Mouse (Mus musculus) gastrocnemius, postnatal 25 days (tissue): ENCODE results near the gene Gm1673. TPM values are rescaled to one million over a fixed set of nuclear protein-coding genes. Genes with fewer than 3 reads are reported as not detected.
A peak's percentile ranks its signal among the peaks of the same experiment; 100 is the strongest.
"Not testable (repeated sequence)": the region's sequence is repeated elsewhere in the genome, so short reads cannot be mapped to it uniquely, and the experiment has no call there.

Experiments used
- DNase-seq: peaks from one replicate; pipeline ENCODE4 v3.0.0; 2022
- long read RNA-seq, 2 experiments: library from polyadenylated mRNA; stranded (forward); transcript quantifications; one replicate each; pipeline ENCODE4 v2.0.0; 2021
- total RNA-seq, 2 experiments: library from RNA; stranded (reverse); gene quantifications; 1 replicate in 1 of 2; 2 replicates in 1 of 2; pipeline ENCODE4 v1.2.3; 2021

Gene Gm1673
- total RNA-seq: not detected
- long read RNA-seq, experiment 1: 0 reads
- long read RNA-seq, experiment 2: 0 reads

GRCm38 (mm10) chr5:33983309-33984121 lies at the start of gene Gm1673:
Gene Gm1673 (plus strand): TSS chr5:33983433.
- DNase-seq: peak; percentile 54

DNA sequence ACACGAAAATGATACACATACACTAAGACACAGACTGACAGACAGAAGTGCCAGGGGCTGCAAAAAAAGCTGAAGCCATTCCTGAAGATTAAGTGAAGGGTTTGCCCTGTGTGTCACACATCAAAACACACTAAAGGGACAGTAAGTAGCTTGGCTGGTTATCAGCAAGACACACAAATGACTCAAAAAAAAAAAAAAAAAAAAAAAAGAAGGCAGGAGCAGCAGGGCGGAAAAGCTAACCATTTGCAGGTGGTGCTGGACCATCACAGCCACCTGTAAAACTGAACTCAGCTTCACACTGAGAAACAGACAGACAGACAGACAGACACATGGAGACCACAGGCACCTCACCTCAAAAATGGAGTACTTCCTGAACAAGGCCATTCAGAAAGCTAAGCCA lies 49.2 kb upstream of the Gm1673 start:
- DNase-seq: no peak

GRCm38 (mm10) chr5:33934877-33935276 lies 48.4 kb upstream of the Gm1673 start:
- no peak for DNase-seq

GRCm38 (mm10) chr5:33935700-33936111 lies 47.5 kb upstream of the Gm1673 start:
- DNase-seq: no peak

DNA sequence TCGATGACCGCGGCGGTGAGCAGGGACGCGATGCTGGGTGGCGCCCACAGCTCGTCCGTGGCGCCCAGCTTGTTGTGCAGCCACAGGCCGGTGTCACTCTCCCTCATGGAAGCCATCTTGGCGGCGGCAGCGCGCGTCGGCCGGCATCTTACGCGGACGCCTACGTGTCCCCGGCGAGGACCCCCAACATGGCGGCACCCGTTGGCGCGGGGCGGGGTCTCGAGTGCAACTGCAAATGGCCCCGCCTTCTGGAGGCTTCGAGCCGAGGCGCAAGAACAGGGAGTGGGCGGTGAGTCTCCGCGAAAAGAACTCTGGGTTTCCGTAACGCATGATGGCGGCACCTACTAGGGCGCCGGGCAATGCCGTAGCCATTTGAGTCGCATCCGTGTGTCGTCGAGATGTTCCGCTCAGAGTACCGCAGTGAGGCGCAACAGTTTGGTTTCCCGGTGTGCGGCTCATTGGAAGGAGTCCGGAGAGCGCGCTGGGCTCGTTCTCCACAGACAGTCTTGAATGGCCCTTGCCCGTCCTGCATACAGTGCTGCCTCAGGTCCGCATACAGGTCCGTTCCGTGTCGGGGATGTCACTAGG lies 47.0 kb upstream of the Gm1673 start, which contains the start of gene Nelfa:
Gene Nelfa, minus strand, starts transcription at position 294 of the 588 bp plus-strand sequence.
- peak; percentile 99 for DNase-seq

GRCm38 (mm10) chr5:33937230-33937629 lies 46.0 kb upstream of the Gm1673 start:
- no peak for DNase-seq

GRCm38 (mm10) chr5:33938448-33938847 lies 44.8 kb upstream of the Gm1673 start:
- peak; percentile 29 for DNase-seq

DNA sequence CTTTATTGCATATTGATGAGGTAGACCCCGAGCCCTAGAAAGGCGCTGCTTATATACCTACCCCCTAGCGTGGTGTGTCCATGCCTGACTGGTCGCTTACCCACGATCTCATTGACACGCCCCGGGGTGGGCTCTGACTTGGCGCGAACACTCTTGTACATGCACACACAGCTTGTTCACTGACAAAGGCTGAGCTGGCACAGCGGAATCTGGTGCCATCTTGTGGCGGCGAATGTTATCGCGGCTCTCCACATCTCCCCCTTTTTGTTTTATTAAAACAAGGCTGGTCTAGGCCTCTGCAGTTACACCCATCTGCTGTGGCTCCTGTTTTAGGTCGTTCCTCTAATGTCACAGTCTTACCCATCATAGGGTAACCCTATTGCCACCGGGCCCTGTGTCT lies 36.2 kb upstream of the Gm1673 start:
- not testable (repeated sequence) for DNase-seq

GRCm38 (mm10) chr5:33948314-33948713 lies 34.9 kb upstream of the Gm1673 start:
- no peak for DNase-seq

- no peak for DNase-seq
These were observed 29.6 kb upstream of the Gm1673 start for GRCm38 (mm10) chr5:33953471-33954185.

- DNase-seq: peak; percentile 51
These were observed 28.9 kb upstream of the Gm1673 start for GRCm38 (mm10) chr5:33954354-33954753.

GRCm38 (mm10) chr5:33955868-33956267 lies 27.4 kb upstream of the Gm1673 start:
- DNase-seq: no peak

DNA sequence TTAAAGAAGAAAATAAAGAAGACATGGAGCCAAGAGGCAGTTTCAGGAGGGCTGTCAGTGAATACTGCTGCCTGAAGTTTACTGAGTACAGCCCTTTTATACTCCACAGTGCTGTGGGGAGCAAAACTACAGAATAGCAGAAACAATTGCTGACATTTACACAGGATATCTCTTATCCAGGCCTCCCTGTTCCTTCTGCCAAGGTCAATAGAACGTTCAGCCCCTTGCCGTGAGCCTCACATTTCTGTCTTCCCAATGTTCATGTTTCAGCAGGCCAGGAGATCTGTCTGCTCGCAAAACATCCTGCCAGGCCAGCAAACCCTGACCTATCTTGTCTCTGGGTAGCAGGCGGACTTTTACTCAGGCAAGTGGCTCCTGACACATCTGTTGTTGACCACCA lies 23.9 kb upstream of the Gm1673 start:
- DNase-seq: no peak

- DNase-seq: no peak
These were observed 8.5 kb upstream of the Gm1673 start for GRCm38 (mm10) chr5:33974736-33975135.

GRCm38 (mm10) chr5:33976267-33976666 lies 7.0 kb upstream of the Gm1673 start:
- DNase-seq: no peak

DNA sequence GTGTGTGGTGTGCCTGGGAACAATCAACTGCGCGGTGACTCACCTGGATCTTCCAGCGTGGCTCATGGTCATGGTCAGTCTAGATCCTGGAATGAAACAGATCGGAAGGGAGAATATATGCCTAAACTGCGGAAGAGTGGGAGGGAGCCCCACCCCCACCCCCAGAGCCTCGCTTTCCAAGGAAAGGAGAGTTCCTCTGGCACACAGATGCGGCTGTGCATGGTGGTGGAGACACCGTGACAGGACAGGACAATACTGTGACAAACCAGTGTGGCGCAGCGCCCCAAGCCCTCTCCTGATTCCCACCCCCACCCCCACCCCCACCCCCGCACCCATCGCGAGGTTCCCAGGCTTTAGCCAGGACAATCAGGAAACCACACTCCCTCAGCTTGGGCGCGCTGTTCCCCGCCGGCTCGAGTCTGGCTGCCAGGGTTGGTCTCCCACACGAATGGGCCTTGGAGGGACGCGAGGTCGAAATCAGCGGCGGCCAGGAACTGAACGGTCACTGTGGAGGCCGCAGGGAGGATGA lies 438 bp upstream of the Gm1673 start:
- no peak for DNase-seq

DNA sequence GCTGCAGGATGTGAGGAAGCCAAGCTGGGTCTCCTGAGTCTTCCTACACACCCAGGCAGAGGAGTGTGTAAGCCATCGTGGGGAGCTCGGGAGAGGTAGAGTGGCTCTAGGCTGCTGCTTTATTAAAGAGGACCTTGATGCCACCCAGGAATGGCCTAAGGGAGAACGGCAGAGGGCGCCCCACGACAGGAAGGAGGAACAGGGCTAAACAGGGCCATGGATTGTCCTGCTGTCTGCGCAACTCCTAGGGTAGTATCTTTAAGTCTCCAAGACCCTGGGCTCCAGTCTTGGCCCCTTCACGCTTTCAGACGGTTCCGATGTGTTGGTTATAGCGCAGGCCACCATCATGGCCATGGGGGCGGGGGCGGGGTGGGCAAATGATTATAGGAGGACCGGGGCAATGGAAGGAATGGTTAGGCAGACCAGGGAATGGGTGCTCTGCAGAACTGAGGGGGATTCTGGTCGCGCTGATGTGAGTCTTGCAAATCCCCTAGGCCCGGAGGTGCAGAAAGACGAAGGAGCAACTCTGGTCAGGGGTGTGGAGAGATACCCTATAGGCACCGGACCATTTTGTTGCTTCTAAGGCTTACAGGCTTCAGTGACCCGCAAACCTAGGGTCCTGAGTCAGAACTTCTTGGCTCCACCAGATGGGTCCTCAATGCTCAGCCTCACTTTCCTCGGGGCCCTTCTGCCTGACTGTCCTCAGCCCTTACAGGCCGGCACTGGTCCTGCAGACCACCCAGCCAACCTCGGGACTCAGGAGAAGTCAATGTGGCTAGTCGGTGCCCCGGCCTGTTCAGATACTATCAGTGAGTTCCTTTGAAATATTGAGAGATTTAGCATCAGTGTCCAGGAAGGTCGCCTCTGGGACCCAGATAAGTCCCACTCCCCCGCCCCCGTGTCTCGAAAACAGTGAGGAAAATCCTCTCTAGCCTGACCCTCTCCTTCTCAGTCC lies 11.7 kb downstream of the Gm1673 start:
- DNase-seq: peak; percentile 5

GRCm38 (mm10) chr5:33995843-33996693 lies 12.8 kb downstream of the Gm1673 start, which contains the start of gene Nat8l:
Gene Nat8l (plus strand): TSS chr5:33995984.
- no peak for DNase-seq

GRCm38 (mm10) chr5:33996694-33997045 lies 13.4 kb downstream of the Gm1673 start:
- no peak for DNase-seq

DNA sequence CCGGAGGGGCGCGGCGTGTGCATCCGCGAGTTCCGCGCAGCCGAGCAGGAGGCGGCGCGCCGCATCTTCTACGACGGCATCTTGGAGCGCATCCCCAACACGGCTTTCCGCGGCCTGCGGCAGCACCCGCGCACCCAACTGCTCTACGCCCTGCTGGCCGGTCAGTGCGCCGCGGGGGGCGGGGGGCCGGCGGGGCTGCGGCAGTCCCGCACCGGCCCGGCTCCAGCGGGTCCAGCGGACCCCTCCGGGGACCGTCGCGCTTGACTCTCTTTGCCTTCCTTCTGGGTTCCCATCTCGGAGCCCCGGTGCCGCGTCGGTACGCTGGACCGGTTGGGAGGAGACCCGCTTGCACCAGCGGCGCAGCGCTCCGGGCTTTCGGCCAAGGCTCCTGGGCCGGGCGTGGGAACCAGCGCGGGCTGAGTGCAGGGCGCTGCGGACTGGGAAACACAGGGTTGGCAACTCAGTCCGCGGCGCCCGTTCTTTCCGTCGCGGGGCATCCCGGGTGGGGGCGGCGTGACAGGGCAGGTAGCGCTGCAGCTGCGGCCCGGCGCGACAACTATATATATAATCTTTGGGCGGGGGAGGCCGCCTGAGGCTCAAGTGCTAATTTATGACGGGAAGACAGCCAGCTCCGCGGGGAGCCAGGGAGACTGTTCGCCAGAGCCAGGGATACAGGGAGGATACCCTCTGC lies 14.0 kb downstream of the Gm1673 start:
- peak; percentile 12 for DNase-seq
